Mouse (Mus musculus) spleen, adult 2 months (tissue): Measurements from ENCODE around the gene Zfp428. TPM values are rescaled to one million over a fixed set of nuclear protein-coding genes. Genes with fewer than 3 reads are reported as not detected.
A peak's percentile ranks its signal among the peaks of the same experiment; 100 is the strongest.

Experiments
- DNase-seq, 2 experiments: peaks; one replicate each; pipeline versions ENCODE4 v3.0.0 to v3.0.0-alpha.2; 2012 to 2021; ENCODE audit warnings: low spot score in 2 of 2, low read depth in 1 of 2
- H3K27ac ChIP-seq: fragments of 200-500 bp; 2 replicates; pipeline ENCODE4 v1.5.1; 2012; ENCODE audit warnings: low read length, inconsistent platforms; ENCODE audit not compliant: insufficient read depth
- H3K27me3 ChIP-seq: fragments of 200-500 bp; 2 replicates; pipeline ENCODE4 v1.6.1; 2012; ENCODE audit warnings: mild to moderate bottlenecking, moderate library complexity, low read length, inconsistent platforms; ENCODE audit not compliant: control insufficient read depth, insufficient read depth
- H3K36me3 ChIP-seq: fragments of 200-500 bp; 2 replicates; pipeline ENCODE4 v1.6.1; 2012; ENCODE audit warnings: mild to moderate bottlenecking, low read length, inconsistent platforms; ENCODE audit not compliant: control insufficient read depth, insufficient read depth
- H3K4me1 ChIP-seq: fragments of 200-500 bp; 2 replicates; pipeline ENCODE4 v1.6.1; 2011; ENCODE audit warnings: inconsistent platforms; ENCODE audit not compliant: control insufficient read depth, insufficient read depth, insufficient read length
- H3K4me3 ChIP-seq: fragments of 200-500 bp; 2 replicates; pipeline ENCODE4 v1.5.1; 2011; ENCODE audit warnings: mild to moderate bottlenecking, inconsistent platforms; ENCODE audit not compliant: insufficient read depth, insufficient read length; ENCODE audit errors: extremely low read depth
- CTCF ChIP-seq: fragments of 200-500 bp; IDR thresholded peaks from 2 replicates; pipeline ENCODE4 v1.5.1; 2011; ENCODE audit warnings: mild to moderate bottlenecking, inconsistent platforms; ENCODE audit not compliant: insufficient read depth, insufficient read length, insufficient replicate concordance; ENCODE audit errors: extremely low read depth
- POLR2A ChIP-seq: fragments of 200-500 bp; IDR thresholded peaks from 2 replicates; pipeline ENCODE4 v1.6.1; 2011; ENCODE audit warnings: low read depth, low read length, inconsistent platforms
- WGBS: fragments of 180-500 bp; shearing (Covaris S2); methylation state at CpG from one replicate; pipeline ENCODE4 v1.1.7; 2018; 5-methylcytosine and 5-hydroxymethylcytosine counted together
- polyA plus RNA-seq: library from polyadenylated mRNA; depleted of rRNA; stranded (reverse); fragments of >200 nt; gene quantifications from 2 replicates; pipeline ENCODE4 v1.2.3, GENCODE M21; 2012; rRNA removed

The Zfp428 gene
- polyA plus RNA-seq, 1 experiment, result 4.0 TPM

- H3K27me3 ChIP-seq, result no peaks in the 10 kb centered on the region
- WGBS, result 63% methylated on average over 8 of the region's 8 CpGs
- H3K36me3 ChIP-seq, result peaks cover 18% of the 10 kb centered on the region
- DNase-seq, result no peak
- no peak overlapping the region for H3K27ac ChIP-seq
- no peak overlapping the region for H3K4me3 ChIP-seq
- TF ChIP-seq POLR2A, result no peak
- no peak for TF ChIP-seq CTCF
- peaks cover 9% of the 10 kb centered on the region; the same call in 1 of the 2 replicates for H3K4me1 ChIP-seq
These were observed 56.5 kb downstream of the Zfp428 start for GRCm38 (mm10) chr7:24563191-24563836.

GRCm38 (mm10) chr7:24563837-24564206, 57.0 kb downstream of the Zfp428 start:
- Histone ChIP-seq H3K4me3 (no peak overlapping the region), H3K27ac (no peak overlapping the region), H3K27me3 (no peaks in the 10 kb centered on the region), H3K4me1 (peaks cover 9% of the 10 kb centered on the region; the same call in 1 of the 2 replicates), H3K36me3 (peaks cover 18% of the 10 kb centered on the region)
- no peak for DNase-seq
- WGBS, result 79% methylated on average over 4 of the region's 4 CpGs
- TF ChIP-seq CTCF (no peak), POLR2A (no peak)

- H3K27ac ChIP-seq, result peak overlapping the region; percentile 23
- peak; percentile 62 to 85 for DNase-seq
- no peaks in the 10 kb centered on the region for H3K27me3 ChIP-seq
- TF ChIP-seq CTCF (peak; percentile 93), POLR2A (no peak)
- H3K4me1 ChIP-seq, result peaks cover 9% of the 10 kb centered on the region; the same call in 1 of the 2 replicates
- H3K36me3 ChIP-seq, result peaks cover 17% of the 10 kb centered on the region
- H3K4me3 ChIP-seq, result no peak overlapping the region
- WGBS, result 41% methylated on average over 6 of the region's 6 CpGs
These were observed 57.9 kb downstream of the Zfp428 start for GRCm38 (mm10) chr7:24564607-24565265.

Other genes with a start within 250 kb of the Zfp428 start
- gene Zfp93, start 236.6 kb upstream of the Zfp428 start, polyA plus RNA-seq, result 0.18 and 0.49 TPM in 2 replicates
- gene Zfp61, start 205.8 kb upstream of the Zfp428 start, polyA plus RNA-seq, result 3.1 and 4.7 TPM in 2 replicates
- gene Zfp94, start 190.3 kb upstream of the Zfp428 start, polyA plus RNA-seq, result 6.5 and 8.2 TPM in 2 replicates
- gene Tescl, start 173.1 kb upstream of the Zfp428 start, polyA plus RNA-seq, result 0.18 and 0.26 TPM in 2 replicates
- gene Lypd5, start 157.8 kb upstream of the Zfp428 start, polyA plus RNA-seq, result not detected in 2 replicates
- 102 and 133 TPM in 2 replicates for gene Kcnn4, start 136.7 kb upstream of the Zfp428 start, polyA plus RNA-seq
- gene Smg9, start 107.4 kb upstream of the Zfp428 start, polyA plus RNA-seq, result 55.7 and 83.3 TPM in 2 replicates
- gene Irgc1, start 54.7 kb upstream of the Zfp428 start, polyA plus RNA-seq, result 6.5 and 19.9 TPM in 2 replicates
- gene Plaur, start 44.5 kb upstream of the Zfp428 start, polyA plus RNA-seq, result 51.2 and 58.6 TPM in 2 replicates
- 33.1 and 34.5 TPM in 2 replicates for gene Cadm4, start 25.0 kb upstream of the Zfp428 start, polyA plus RNA-seq
- not detected in 2 replicates for gene AC161166.1, start 5.4 kb downstream of the Zfp428 start, polyA plus RNA-seq
- 11.2 and 13.1 TPM in 2 replicates for gene Irgq, start 23.7 kb downstream of the Zfp428 start, polyA plus RNA-seq
- gene Pinlyp, start 39.1 kb downstream of the Zfp428 start, polyA plus RNA-seq, result 0.23 and 0.36 TPM in 2 replicates
- 52.3 and 56.2 TPM in 2 replicates for gene Xrcc1, start 39.3 kb downstream of the Zfp428 start, polyA plus RNA-seq
- 23.2 and 27.3 TPM in 2 replicates for gene Ethe1, start 80.5 kb downstream of the Zfp428 start, polyA plus RNA-seq
- 0.29 and 0.61 TPM in 2 replicates for gene Zfp575, start 80.6 kb downstream of the Zfp428 start, polyA plus RNA-seq
- 5.2 and 7.6 TPM in 2 replicates for gene Phldb3, start 103.8 kb downstream of the Zfp428 start, polyA plus RNA-seq
- gene Lypd3, start 129.5 kb downstream of the Zfp428 start, polyA plus RNA-seq, result not detected in 2 replicates
- gene Tex101, start 169.7 kb downstream of the Zfp428 start, polyA plus RNA-seq, result not detected in 2 replicates
- not detected in 2 replicates for gene BC049730, start 202.2 kb downstream of the Zfp428 start, polyA plus RNA-seq
- not detected in 2 replicates for gene Gm4763, start 219.9 kb downstream of the Zfp428 start, polyA plus RNA-seq